Mouse (Mus musculus) embryonic facial prominence, embryonic 12.5 days (tissue): ENCODE data around the gene Tmem260. TPM values are rescaled to one million over a fixed set of nuclear protein-coding genes. Genes with fewer than 3 reads are reported as not detected.

Source experiments
- ATAC-seq: fragments of 200-750 bp; cut with Nextera tagmentation; 2 replicates; pipeline ENCODE4 v1.8.0; 2017; ENCODE audit not compliant: insufficient number of reproducible peaks, insufficient read depth, low FRiP score, low TSS enrichment
- H3K27ac ChIP-seq: fragments of 300-500 bp; sonication (generic); 2 replicates; pipeline ENCODE4 v1.5.1; 2016; ENCODE audit warnings: mild to moderate bottlenecking
- H3K27me3 ChIP-seq: fragments of 300-500 bp; sonication (generic); 2 replicates; pipeline ENCODE4 v1.6.1; 2016; ENCODE audit warnings: mild to moderate bottlenecking, moderate library complexity
- H3K36me3 ChIP-seq: fragments of 300-500 bp; sonication (generic); 2 replicates; pipeline ENCODE4 v1.6.1; 2016; ENCODE audit warnings: mild to moderate bottlenecking
- H3K4me1 ChIP-seq: fragments of 300-500 bp; sonication (generic); 2 replicates; pipeline ENCODE4 v1.6.1; 2016
- H3K4me2 ChIP-seq: fragments of 300-500 bp; sonication (generic); replicated peaks from 2 replicates; pipeline ENCODE4 v1.6.1; 2016; ENCODE audit warnings: mild to moderate bottlenecking, moderate library complexity
- H3K4me3 ChIP-seq: fragments of 300-500 bp; sonication (generic); 2 replicates; pipeline ENCODE4 v1.5.1; 2016; ENCODE audit warnings: mild to moderate bottlenecking
- H3K9ac ChIP-seq: fragments of 300-500 bp; sonication (generic); 2 replicates; pipeline ENCODE4 v1.6.1; 2016; ENCODE audit warnings: mild to moderate bottlenecking, moderate library complexity
- H3K9me3 ChIP-seq: fragments of 300-500 bp; sonication (generic); 2 replicates; pipeline ENCODE4 v1.6.1; 2016; ENCODE audit warnings: mild to moderate bottlenecking, moderate library complexity
- WGBS: fragments of 180-500 bp; shearing (Covaris S2); methylation state at CpG from one replicate; pipeline ENCODE4 v1.1.7; 2016; 5-methylcytosine and 5-hydroxymethylcytosine counted together
- polyA plus RNA-seq: library from polyadenylated mRNA; unstranded; fragments of >200 nt; fragmentation: Nextera tagmentation; extraction: Ambion mirVana; gene quantifications from 2 replicates; pipeline ENCODE4 v1.2.1, GENCODE M21; 2016

Gene Tmem260
- polyA plus RNA-seq, 1 experiment from 2014 or later: 31.4 TPM

DNA sequence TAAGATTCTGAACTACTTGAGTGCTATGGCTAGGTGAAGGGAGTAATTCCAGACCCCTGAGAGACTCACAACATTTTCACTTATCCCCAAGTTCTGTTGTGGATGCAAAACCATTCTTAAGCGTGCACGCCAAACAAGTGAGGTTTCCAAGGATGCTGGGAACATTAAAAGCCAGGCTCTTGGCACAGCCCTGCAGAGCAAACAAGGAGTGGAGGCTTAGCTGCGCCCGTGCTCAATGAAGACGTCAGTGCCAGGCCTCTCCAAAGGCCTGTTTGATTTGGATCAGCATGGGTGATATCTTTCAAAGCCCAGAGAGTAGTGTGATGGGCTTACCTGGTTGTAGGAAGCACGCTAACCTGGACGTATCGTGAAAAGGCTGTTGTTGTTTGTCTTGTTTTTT is 69.6 kb downstream of the Tmem260 start:
- Histone ChIP-seq H3K9ac (no peak overlapping the region), H3K4me2 (no peak overlapping the region), H3K27ac (no peak overlapping the region), H3K4me3 (no peak overlapping the region), H3K4me1 (no peaks in the 10 kb centered on the region), H3K27me3 (no peaks in the 10 kb centered on the region), H3K36me3 (no peaks in the 10 kb centered on the region), H3K9me3 (no peaks in the 10 kb centered on the region)
- ATAC-seq: no peak
- WGBS: 78% methylated on average over 8 of the region's 8 CpGs

DNA sequence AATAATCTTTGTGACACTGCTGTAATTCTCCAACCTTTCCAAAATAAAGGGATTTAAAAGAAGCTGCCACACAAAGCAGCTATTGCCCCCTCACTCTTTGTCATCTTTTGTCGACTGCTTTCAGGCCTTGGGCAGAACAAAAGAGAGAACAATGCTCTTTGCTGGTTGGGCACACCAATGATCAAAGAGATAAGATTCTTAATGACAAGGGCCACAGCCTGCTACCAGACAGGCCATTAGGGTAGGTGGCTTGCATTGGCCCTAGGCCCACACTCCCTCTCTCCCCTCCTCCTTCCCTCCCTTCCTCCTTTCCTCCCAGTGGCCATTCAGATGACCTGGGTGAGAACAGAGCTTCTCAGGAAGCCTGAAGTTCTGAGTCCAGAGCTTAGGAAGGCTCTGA is 77.4 kb downstream of the Tmem260 start:
- H3K4me1 ChIP-seq: no peaks in the 10 kb centered on the region
- no peaks in the 10 kb centered on the region for H3K36me3 ChIP-seq
- H3K27me3 ChIP-seq: peaks cover 3% of the 10 kb centered on the region; the same call in 1 of the 2 replicates
- H3K4me2 ChIP-seq: no peak overlapping the region
- H3K27ac ChIP-seq: no peak overlapping the region
- no peak for ATAC-seq
- H3K9me3 ChIP-seq: no peaks in the 10 kb centered on the region
- 31% methylated on average over 1 of the region's 1 CpGs for WGBS
- H3K4me3 ChIP-seq: no peak overlapping the region
- H3K9ac ChIP-seq: no peak overlapping the region

DNA sequence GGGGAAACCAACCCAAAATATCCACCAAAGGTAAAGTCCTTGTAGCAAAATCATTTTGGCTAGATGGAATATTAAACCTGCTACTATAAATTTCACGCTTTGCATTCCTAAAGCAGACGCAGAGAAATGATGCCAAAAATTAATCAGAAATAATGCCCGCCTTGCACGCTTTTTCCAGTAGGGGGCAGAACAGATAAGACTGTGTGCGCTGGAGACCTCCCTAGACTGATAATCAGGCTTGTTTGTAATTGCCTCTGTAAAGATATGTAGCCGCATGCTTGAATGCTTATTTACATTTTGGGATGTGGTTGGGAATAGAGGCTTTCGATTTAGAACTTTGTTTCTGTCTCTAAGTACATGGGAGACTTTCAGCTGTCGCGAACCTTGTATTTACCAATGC is 78.2 kb downstream of the Tmem260 start:
- no peak for ATAC-seq
- H3K36me3 ChIP-seq: no peaks in the 10 kb centered on the region
- no peak overlapping the region for H3K9ac ChIP-seq
- no peaks in the 10 kb centered on the region for H3K4me1 ChIP-seq
- WGBS: 53% methylated on average over 9 of the region's 9 CpGs
- no peak overlapping the region for H3K4me2 ChIP-seq
- no peaks in the 10 kb centered on the region for H3K9me3 ChIP-seq
- H3K27ac ChIP-seq: no peak overlapping the region
- H3K27me3 ChIP-seq: peaks cover 3% of the 10 kb centered on the region
- no peak overlapping the region for H3K4me3 ChIP-seq

DNA sequence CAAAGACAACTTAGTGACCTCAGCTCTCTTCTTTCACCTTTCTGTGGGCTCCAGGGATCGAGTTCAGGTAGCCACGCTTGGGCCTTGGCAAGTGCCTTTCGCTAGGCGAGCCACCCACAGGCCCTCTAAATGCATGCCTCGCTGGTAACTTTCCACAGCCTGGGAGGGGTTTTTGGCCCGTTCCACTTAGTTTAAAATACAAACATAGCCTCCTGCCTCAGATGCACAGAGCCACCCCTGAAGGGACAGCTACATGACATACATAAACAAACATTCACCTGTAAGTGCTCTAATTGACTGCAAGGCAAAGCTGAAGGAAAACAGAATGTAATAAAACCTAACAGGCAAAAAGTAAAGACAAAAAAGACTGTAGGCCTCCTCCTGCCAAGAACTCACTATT is 79.1 kb downstream of the Tmem260 start:
- peaks cover 3% of the 10 kb centered on the region for H3K27me3 ChIP-seq
- no peaks in the 10 kb centered on the region for H3K4me1 ChIP-seq
- 38% methylated on average over 6 of the region's 6 CpGs for WGBS

DNA sequence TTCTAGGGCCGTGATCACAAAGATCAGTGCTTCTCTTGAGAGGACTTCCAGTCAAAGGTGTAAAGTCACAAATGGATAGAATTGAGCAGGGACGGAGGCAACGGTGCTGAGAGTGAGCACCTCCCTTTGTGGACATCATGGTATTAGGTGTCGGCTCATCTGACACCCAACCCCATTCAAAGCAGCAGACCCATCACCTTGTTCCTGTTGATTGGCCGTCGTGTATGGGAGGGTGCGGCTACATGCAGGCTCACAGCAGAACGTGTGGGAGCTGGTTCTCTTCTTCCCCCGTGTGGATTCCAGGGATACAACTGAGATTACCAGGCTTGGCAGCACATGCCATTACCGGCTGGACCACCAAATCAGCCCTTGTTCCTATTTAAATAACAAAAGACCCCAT is 84.7 kb downstream of the Tmem260 start:
- no peak for ATAC-seq
- Histone ChIP-seq H3K27ac (no peak overlapping the region), H3K4me1 (no peaks in the 10 kb centered on the region), H3K36me3 (no peaks in the 10 kb centered on the region), H3K4me2 (no peak overlapping the region), H3K9me3 (no peaks in the 10 kb centered on the region), H3K27me3 (no peaks in the 10 kb centered on the region; the same call in 1 of the 2 replicates), H3K4me3 (no peak overlapping the region), H3K9ac (no peak overlapping the region)
- WGBS: 62% methylated on average over 10 of the region's 10 CpGs

More for the DNA sequence above, 79.1 kb downstream of the Tmem260 start:
- Histone ChIP-seq H3K9ac (no peak overlapping the region), H3K4me2 (no peak overlapping the region), H3K27ac (no peak overlapping the region), H3K36me3 (no peaks in the 10 kb centered on the region), H3K4me3 (no peak overlapping the region), H3K9me3 (no peaks in the 10 kb centered on the region)
- no peak for ATAC-seq

DNA sequence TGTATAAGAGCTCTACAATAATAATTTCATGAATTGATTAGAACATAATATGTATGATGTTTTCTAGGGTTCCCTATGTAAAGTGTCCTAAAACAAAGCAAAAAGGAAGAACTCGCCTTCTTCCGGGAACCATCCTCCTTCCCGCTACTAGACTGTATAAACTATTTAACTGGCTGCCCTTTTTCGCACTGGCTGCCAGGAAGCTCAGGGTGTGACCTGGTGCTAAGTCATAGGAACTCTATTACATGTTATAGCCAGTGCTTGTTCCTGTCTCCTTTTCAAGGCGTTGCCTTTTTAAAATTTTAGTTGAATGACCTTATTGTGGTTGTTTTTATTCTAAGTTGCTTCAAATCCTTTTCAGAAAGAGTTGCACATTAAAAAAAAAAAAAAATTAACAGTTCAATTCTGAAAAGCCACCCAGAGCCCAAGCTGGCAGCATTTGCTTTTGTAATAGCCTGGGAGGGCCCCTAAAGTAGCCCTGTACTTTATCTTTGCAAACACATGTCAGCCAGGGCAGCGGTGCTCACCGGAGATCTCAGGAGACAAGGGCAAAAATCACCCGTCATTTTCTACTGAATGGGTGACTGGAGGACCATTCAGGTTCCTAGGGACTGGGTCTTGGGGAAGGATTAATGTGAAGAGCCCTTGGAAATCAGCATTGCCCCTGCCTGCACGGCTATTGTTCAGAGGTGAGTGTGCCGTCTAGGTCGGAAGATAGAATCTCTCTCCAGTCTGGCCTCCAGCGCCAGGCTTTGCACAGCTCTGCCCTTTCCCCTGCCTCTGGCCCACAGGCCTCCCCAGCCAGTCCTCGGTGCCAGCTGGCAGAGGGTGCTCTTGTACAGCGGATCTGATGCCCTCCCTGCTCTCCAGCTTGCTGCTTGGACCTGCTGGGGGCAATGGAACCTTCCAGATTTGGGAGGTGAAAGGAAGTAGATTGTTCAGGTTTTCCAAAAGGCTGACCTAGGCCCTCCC is 92.2 kb downstream of the Tmem260 start:
- no peak for ATAC-seq
- WGBS: 73% methylated on average over 14 of the region's 14 CpGs
- no peak overlapping the region for H3K9ac ChIP-seq
- H3K4me1 ChIP-seq: no peaks in the 10 kb centered on the region
- peak overlapping the region; percentile 12; the same call in 1 of the 2 replicates for H3K27ac ChIP-seq
- no peaks in the 10 kb centered on the region for H3K36me3 ChIP-seq
- H3K4me2 ChIP-seq: no peak overlapping the region
- no peaks in the 10 kb centered on the region for H3K9me3 ChIP-seq
- no peak overlapping the region for H3K4me3 ChIP-seq
- no peaks in the 10 kb centered on the region for H3K27me3 ChIP-seq

DNA sequence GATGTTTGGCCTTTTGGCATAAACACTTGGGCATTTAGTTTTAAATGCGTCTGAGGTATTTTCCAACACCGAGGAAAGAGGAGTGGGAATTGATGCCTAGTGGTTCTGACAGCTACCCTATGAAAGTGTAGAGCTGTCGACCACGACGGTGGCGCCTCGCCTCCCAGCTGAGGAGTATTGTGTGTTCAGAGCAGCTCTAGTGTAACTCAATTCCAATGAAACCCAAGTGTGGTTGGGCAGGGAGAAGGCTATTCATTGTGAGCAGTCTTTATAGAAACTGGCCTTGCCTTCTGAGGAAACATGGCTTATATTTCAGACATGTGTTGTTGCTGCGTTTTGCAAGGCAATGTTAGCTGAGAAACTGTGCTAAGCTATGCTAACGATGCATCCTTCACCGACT is 99.2 kb downstream of the Tmem260 start:
- ATAC-seq: no peak
- 58% methylated on average over 10 of the region's 10 CpGs for WGBS
- no peaks in the 10 kb centered on the region for H3K9me3 ChIP-seq
- no peak overlapping the region for H3K9ac ChIP-seq
- H3K36me3 ChIP-seq: no peaks in the 10 kb centered on the region
- H3K27ac ChIP-seq: no peak overlapping the region
- H3K4me3 ChIP-seq: no peak overlapping the region
- H3K4me1 ChIP-seq: no peaks in the 10 kb centered on the region
- no peaks in the 10 kb centered on the region for H3K27me3 ChIP-seq
- H3K4me2 ChIP-seq: no peak overlapping the region

DNA sequence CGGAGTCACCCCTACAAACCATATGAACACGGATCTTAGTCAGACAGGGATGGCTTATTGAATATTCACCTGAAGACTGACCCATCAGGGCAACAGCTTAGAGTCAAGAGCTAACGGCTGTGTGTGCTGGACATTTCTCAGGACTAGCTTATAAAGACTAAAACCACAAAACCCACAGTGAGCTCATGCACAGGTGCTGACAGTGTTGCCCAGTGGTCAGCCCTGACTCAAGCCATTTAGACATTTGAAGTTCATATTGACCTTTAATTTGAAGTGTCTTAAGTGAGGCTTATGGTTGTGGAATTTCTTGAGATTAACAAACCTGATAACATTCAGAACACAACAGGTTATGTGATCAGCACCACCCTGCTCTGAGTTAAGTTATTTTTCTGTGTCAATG is 100.1 kb downstream of the Tmem260 start:
- H3K9ac ChIP-seq: no peak overlapping the region
- no peak overlapping the region for H3K4me3 ChIP-seq
- no peaks in the 10 kb centered on the region for H3K36me3 ChIP-seq
- H3K27ac ChIP-seq: no peak overlapping the region
- 86% methylated on average over 3 of the region's 3 CpGs for WGBS
- H3K9me3 ChIP-seq: no peaks in the 10 kb centered on the region
- no peaks in the 10 kb centered on the region for H3K4me1 ChIP-seq
- no peaks in the 10 kb centered on the region for H3K27me3 ChIP-seq
- H3K4me2 ChIP-seq: no peak overlapping the region
- ATAC-seq: no peak

DNA sequence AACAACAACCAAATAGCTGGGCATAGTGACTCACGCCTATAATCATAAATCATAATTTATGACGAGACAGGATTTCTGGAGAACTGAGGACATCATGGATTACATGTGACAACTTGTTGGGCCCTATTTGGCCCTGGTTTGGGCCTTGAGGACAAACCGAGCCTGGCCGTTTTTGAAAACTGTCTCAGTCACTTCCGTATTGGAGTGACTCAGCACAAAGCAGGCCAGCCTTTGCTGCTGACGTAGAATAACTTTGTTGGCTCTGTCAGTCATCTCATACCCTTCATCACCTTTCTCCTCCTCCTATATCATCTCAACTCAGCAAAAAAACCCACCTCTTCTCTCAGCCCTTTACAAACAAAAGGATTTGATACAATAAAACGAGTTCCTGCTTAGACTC is 103.8 kb downstream of the Tmem260 start:
- no peaks in the 10 kb centered on the region for H3K4me1 ChIP-seq
- ATAC-seq: no peak
- no peaks in the 10 kb centered on the region for H3K27me3 ChIP-seq
- H3K9me3 ChIP-seq: no peaks in the 10 kb centered on the region
- H3K9ac ChIP-seq: no peak overlapping the region
- H3K4me3 ChIP-seq: no peak overlapping the region
- no peak overlapping the region for H3K27ac ChIP-seq
- H3K4me2 ChIP-seq: no peak overlapping the region
- 77% methylated on average over 7 of the region's 7 CpGs for WGBS
- no peaks in the 10 kb centered on the region for H3K36me3 ChIP-seq

DNA sequence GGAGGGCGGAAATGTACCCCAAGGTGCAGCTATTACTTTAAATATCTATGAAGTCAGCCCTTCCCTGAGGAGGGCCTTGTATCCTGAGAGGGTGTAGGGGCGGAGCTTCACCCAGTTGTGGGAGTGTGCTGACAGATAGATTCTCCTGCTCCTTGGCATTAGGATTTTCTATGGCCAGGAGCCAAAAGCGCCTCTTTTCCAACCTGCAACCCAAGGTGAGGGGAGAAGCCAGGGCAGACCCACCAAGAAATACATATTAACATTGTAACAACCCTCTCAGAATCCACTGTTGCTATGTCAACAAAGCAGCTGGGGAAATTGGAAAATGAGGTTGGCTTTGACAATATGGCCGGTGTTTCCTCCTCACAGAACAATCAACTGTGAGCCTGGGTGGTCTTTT is 107.3 kb downstream of the Tmem260 start:
- H3K9me3 ChIP-seq: no peaks in the 10 kb centered on the region
- no peak overlapping the region for H3K4me2 ChIP-seq
- no peak for ATAC-seq
- H3K36me3 ChIP-seq: no peaks in the 10 kb centered on the region
- WGBS: 74% methylated on average over 4 of the region's 4 CpGs
- H3K4me1 ChIP-seq: no peaks in the 10 kb centered on the region
- no peak overlapping the region for H3K27ac ChIP-seq
- H3K9ac ChIP-seq: no peak overlapping the region
- 0 out of 2 replicates have a peak, but pooled peaks cover 2% of the 10 kb centered on the region for H3K27me3 ChIP-seq
- no peak overlapping the region for H3K4me3 ChIP-seq

DNA sequence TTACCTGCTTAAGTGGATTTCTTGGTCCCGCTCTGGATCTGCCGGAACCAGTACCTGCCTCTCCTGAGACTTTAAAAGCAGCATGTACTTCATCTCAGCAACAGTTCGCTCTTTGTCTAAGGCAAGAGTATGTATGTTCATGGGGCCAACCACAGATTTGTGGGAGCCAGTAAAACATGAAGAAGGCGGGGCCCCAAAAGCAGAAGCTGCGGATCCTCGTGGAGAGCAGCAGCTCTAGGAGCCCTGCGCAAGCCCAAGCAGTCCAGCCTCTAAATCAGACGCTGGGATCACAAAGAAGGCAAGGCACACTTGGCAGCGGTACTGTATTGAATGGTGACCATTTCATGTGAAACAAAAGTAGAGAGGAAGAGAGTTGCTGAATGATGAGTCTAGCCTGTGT is 107.8 kb downstream of the Tmem260 start:
- 88% methylated on average over 9 of the region's 9 CpGs for WGBS
- no peaks in the 10 kb centered on the region for H3K36me3 ChIP-seq
- no peaks in the 10 kb centered on the region for H3K9me3 ChIP-seq
- H3K9ac ChIP-seq: no peak overlapping the region
- H3K27me3 ChIP-seq: 0 out of 2 replicates have a peak, but pooled peaks cover 2% of the 10 kb centered on the region
- H3K27ac ChIP-seq: no peak overlapping the region
- H3K4me1 ChIP-seq: no peaks in the 10 kb centered on the region
- no peak for ATAC-seq
- no peak overlapping the region for H3K4me3 ChIP-seq
- H3K4me2 ChIP-seq: no peak overlapping the region

DNA sequence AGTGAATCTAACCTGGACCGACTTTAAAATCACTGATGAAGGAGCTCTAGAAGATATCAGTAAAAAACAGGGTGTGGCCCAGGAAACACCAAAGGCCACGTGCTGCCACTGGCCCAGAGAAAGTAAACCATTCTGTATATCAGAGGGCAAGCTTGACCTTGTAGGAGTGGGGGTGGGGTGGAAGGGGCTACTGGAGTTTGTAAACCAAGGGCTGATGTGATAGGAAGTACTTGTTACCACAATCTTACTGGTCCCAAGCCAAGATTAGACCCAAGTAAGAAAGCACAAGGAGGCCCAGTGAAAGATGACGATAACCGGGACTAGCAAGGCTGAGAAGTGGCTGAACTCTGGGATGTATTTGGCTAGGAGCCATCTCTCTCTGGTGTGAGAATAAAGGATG is 113.1 kb downstream of the Tmem260 start:
- H3K4me1 ChIP-seq: no peaks in the 10 kb centered on the region
- WGBS: 88% methylated on average over 4 of the region's 4 CpGs
- H3K4me3 ChIP-seq: no peak overlapping the region
- no peak overlapping the region for H3K4me2 ChIP-seq
- H3K36me3 ChIP-seq: no peaks in the 10 kb centered on the region
- ATAC-seq: no peak
- 0 out of 2 replicates have a peak, but pooled peaks cover 2% of the 10 kb centered on the region for H3K27me3 ChIP-seq
- H3K9ac ChIP-seq: no peak overlapping the region
- H3K27ac ChIP-seq: no peak overlapping the region
- H3K9me3 ChIP-seq: no peaks in the 10 kb centered on the region
